Mouse (Mus musculus): Measurements from ENCODE around the gene Ccdc50. TPM values are rescaled to one million over a fixed set of nuclear protein-coding genes. Genes with fewer than 3 reads are reported as not detected.

Ccdc50 gene
- polyA plus RNA-seq, 1 experiment from 2014 or later, result 13.4 TPM

GRCm38 (mm10) chr16:27453823-27454222 lies 65.2 kb downstream of the Ccdc50 start:
- Histone ChIP-seq H3K4me1 (ENCODE audit: control insufficient read depth, low read depth, low read length) (no peaks in the 10 kb centered on the region), H3K36me3 (ENCODE audit: control insufficient read depth, insufficient read depth) (no peaks in the 10 kb centered on the region), H3K27ac (ENCODE audit: low read length) (no peak overlapping the region), H3K4me2 (ENCODE audit: low read depth, low read length) (no peak overlapping the region), H3K27me3 (ENCODE audit: control insufficient read depth, insufficient read depth, low read depth, low read length) (no peaks in the 10 kb centered on the region), H3K9ac (ENCODE audit: low read depth, low read length) (no peak overlapping the region), H3K4me3 (ENCODE audit: low read depth, low read length) (no peak overlapping the region), H3K9me3 (replicated peaks; ENCODE audit: control insufficient read depth, low read length) (no peaks in the 10 kb centered on the region)
- WGBS (ENCODE audit: insufficient replicate concordance), result 62% methylated on average over 2 of the region's 2 CpGs
- ATAC-seq (ENCODE audit: low read depth), result no peak

- Histone ChIP-seq H3K27ac (ENCODE audit: low read length) (no peak overlapping the region), H3K4me1 (ENCODE audit: control insufficient read depth, low read depth, low read length) (no peaks in the 10 kb centered on the region), H3K4me2 (ENCODE audit: low read depth, low read length) (no peak overlapping the region), H3K36me3 (ENCODE audit: control insufficient read depth, insufficient read depth) (no peaks in the 10 kb centered on the region), H3K27me3 (ENCODE audit: control insufficient read depth, insufficient read depth, low read depth, low read length) (no peaks in the 10 kb centered on the region), H3K4me3 (ENCODE audit: low read depth, low read length) (no peak overlapping the region), H3K9ac (ENCODE audit: low read depth, low read length) (no peak overlapping the region), H3K9me3 (replicated peaks; ENCODE audit: control insufficient read depth, low read length) (no peaks in the 10 kb centered on the region)
- no peak for ATAC-seq (ENCODE audit: low read depth)
- WGBS (ENCODE audit: insufficient replicate concordance), result 16% methylated on average over 4 of the region's 4 CpGs
Measured at GRCm38 (mm10) chr16:27457273-27457672, 68.6 kb downstream of the Ccdc50 start.

DNA sequence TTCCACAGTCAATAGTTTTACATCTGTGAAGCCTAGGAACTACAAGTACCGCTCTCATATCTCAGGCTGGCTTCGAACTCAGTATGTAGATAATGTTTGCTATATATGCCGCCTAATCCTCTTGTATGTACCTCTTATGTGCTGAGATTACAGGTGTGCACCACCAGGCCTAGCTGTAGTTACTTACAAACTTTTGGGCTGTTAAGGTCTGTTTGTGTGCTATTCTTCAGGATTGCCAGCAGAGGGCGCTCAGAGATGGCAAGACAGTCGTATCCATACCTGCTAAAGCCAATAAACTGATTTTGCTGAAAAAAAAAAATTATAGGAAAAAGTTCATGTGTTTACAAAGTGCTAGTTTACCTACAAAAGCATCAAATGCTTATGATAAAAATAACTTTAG lies 80.1 kb downstream of the Ccdc50 start:
- no peak overlapping the region for H3K27ac ChIP-seq (ENCODE audit: low read length)
- H3K4me3 ChIP-seq (ENCODE audit: low read depth, low read length), result no peak overlapping the region
- no peak for ATAC-seq (ENCODE audit: low read depth)
- H3K9ac ChIP-seq (ENCODE audit: low read depth, low read length), result no peak overlapping the region
- H3K4me1 ChIP-seq (ENCODE audit: control insufficient read depth, low read depth, low read length), result no peaks in the 10 kb centered on the region
- WGBS (ENCODE audit: insufficient replicate concordance), result 18% methylated on average over 5 of the region's 5 CpGs
- H3K9me3 ChIP-seq (replicated peaks; ENCODE audit: control insufficient read depth, low read length), result no peaks in the 10 kb centered on the region
- H3K36me3 ChIP-seq (ENCODE audit: control insufficient read depth, insufficient read depth), result no peaks in the 10 kb centered on the region
- no peaks in the 10 kb centered on the region for H3K27me3 ChIP-seq (ENCODE audit: control insufficient read depth, insufficient read depth, low read depth, low read length)
- H3K4me2 ChIP-seq (ENCODE audit: low read depth, low read length), result no peak overlapping the region

DNA sequence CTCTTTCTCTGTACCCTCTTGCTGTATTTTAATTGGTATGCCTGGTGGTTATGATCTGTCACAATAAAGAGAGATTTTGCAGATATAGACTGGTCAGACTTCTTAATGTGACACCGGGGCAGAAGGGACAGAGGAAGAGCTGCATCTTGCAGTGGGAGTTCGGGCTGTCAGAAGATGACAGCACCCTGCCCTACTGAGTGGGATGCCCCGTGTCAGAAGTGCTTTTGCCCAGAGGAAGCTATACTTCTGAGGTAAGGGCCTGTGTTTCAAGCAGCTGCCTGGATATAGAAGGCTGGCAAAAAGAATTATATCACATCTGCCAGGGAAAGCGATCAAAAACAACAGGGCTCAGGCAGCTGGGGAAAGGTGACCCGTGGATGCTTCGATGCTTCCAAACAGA lies 82.7 kb downstream of the Ccdc50 start:
- 65% methylated on average over 6 of the region's 6 CpGs for WGBS (ENCODE audit: insufficient replicate concordance)
- no peaks in the 10 kb centered on the region for H3K4me1 ChIP-seq (ENCODE audit: control insufficient read depth, low read depth, low read length)
- no peaks in the 10 kb centered on the region for H3K9me3 ChIP-seq (replicated peaks; ENCODE audit: control insufficient read depth, low read length)
- H3K9ac ChIP-seq (ENCODE audit: low read depth, low read length), result no peak overlapping the region
- H3K36me3 ChIP-seq (ENCODE audit: control insufficient read depth, insufficient read depth), result no peaks in the 10 kb centered on the region
- H3K4me2 ChIP-seq (ENCODE audit: low read depth, low read length), result no peak overlapping the region
- no peaks in the 10 kb centered on the region for H3K27me3 ChIP-seq (ENCODE audit: control insufficient read depth, insufficient read depth, low read depth, low read length)
- ATAC-seq (ENCODE audit: low read depth), result no peak
- no peak overlapping the region for H3K27ac ChIP-seq (ENCODE audit: low read length)
- no peak overlapping the region for H3K4me3 ChIP-seq (ENCODE audit: low read depth, low read length)

DNA sequence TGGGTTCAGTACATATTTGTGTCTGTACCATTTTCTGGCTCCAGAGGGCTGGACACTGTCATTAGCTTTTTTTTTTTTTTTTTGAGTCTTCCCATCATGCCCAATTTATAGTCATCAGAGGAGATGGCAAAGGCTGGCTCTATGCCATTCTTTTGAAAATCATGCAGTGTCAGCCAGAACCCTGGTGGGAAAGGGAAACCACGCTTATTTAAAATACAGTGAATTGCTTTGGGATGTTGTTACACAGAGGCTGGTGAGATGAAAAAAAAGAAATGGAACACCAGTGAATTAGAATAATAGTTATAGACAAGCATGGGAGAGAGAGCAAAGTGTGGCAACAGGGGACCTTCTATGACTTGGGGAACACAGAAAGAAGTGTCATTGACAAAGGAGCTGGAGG lies 95.2 kb downstream of the Ccdc50 start:
- H3K36me3 ChIP-seq (ENCODE audit: control insufficient read depth, insufficient read depth), result no peaks in the 10 kb centered on the region

More for the DNA sequence above, 95.2 kb downstream of the Ccdc50 start:
- no peak for ATAC-seq (ENCODE audit: low read depth)
- H3K4me1 ChIP-seq (ENCODE audit: control insufficient read depth, low read depth, low read length), result no peaks in the 10 kb centered on the region
- no peaks in the 10 kb centered on the region for H3K27me3 ChIP-seq (ENCODE audit: control insufficient read depth, insufficient read depth, low read depth, low read length)
- H3K9ac ChIP-seq (ENCODE audit: low read depth, low read length), result no peak overlapping the region
- no peak overlapping the region for H3K4me2 ChIP-seq (ENCODE audit: low read depth, low read length)
- no peaks in the 10 kb centered on the region for H3K9me3 ChIP-seq (replicated peaks; ENCODE audit: control insufficient read depth, low read length)
- 65% methylated on average over 1 of the region's 1 CpGs for WGBS (ENCODE audit: insufficient replicate concordance)
- no peak overlapping the region for H3K4me3 ChIP-seq (ENCODE audit: low read depth, low read length)
- no peak overlapping the region for H3K27ac ChIP-seq (ENCODE audit: low read length)

Other genes with a start within 250 kb of the Ccdc50 start
- gene Ostn, start 81.4 kb upstream of the Ccdc50 start, polyA plus RNA-seq (2015; fragmentation: Nextera tagmentation; extraction: Ambion mirVana), result not detected in 2 replicates
- not detected in 2 replicates for gene Uts2b, start 18.6 kb upstream of the Ccdc50 start, polyA plus RNA-seq (2015; fragmentation: Nextera tagmentation; extraction: Ambion mirVana)